Mouse (Mus musculus): ENCODE data around the gene Dnajb8. TPM values are rescaled to one million over a fixed set of nuclear protein-coding genes. Genes with fewer than 3 reads are reported as not detected.

Dnajb8 gene
- polyA plus RNA-seq (2016; fragmentation: Nextera tagmentation; extraction: Ambion mirVana) = not detected in 2 replicates

- Histone ChIP-seq H3K4me1 (replicated peaks) (peaks cover 7% of the 10 kb centered on the region; the same call in 1 of the 2 replicates), H3K36me3 (no peaks in the 10 kb centered on the region), H3K27ac (no peak within 1 kb of the TSS), H3K9ac (replicated peaks) (no peak within 1 kb of the TSS), H3K4me3 (replicated peaks) (no peak within 1 kb of the TSS), H3K4me2 (no peak within 1 kb of the TSS), H3K27me3 (peaks cover 2% of the 10 kb centered on the region; the same call in 1 of the 2 replicates), H3K9me3 (peaks cover 5% of the 10 kb centered on the region)
- no peak for ATAC-seq (ENCODE audit: insufficient number of reproducible peaks, insufficient read depth, low FRiP score, low TSS enrichment, low read depth)
- 41% methylated on average over 10 of the region's 10 CpGs for WGBS
Measured at GRCm38 (mm10) chr6:88221968-88222367, at the start of gene Dnajb8. TSS of gene Dnajb8 (plus strand) at chr6:88222268.

- no peaks in the 10 kb centered on the region for H3K36me3 ChIP-seq
Measured at GRCm38 (mm10) chr6:88174191-88174590, 47.9 kb upstream of the Dnajb8 start.

GRCm38 (mm10) chr6:88174676-88175075, 47.4 kb upstream of the Dnajb8 start:
- H3K27ac ChIP-seq = no peak overlapping the region
- ATAC-seq (ENCODE audit: insufficient number of reproducible peaks, insufficient read depth, low FRiP score, low TSS enrichment, low read depth) = no peak
- H3K36me3 ChIP-seq = no peaks in the 10 kb centered on the region
- H3K27me3 ChIP-seq = peaks cover 4% of the 10 kb centered on the region; the same call in 1 of the 2 replicates
- H3K4me2 ChIP-seq = no peak overlapping the region
- peaks cover 3% of the 10 kb centered on the region; the same call in 1 of the 2 replicates for H3K4me1 ChIP-seq (replicated peaks)
- no peak overlapping the region for H3K4me3 ChIP-seq (replicated peaks)
- 79% methylated on average over 2 of the region's 2 CpGs for WGBS
- no peak overlapping the region for H3K9ac ChIP-seq (replicated peaks)
- H3K9me3 ChIP-seq = peaks cover 11% of the 10 kb centered on the region

More at GRCm38 (mm10) chr6:88174191-88174590, 47.9 kb upstream of the Dnajb8 start:
- ATAC-seq (ENCODE audit: insufficient number of reproducible peaks, insufficient read depth, low FRiP score, low TSS enrichment, low read depth) = no peak
- Histone ChIP-seq H3K27me3 (peaks cover 4% of the 10 kb centered on the region; the same call in 1 of the 2 replicates), H3K4me3 (replicated peaks) (no peak overlapping the region), H3K9ac (replicated peaks) (no peak overlapping the region), H3K9me3 (peaks cover 11% of the 10 kb centered on the region), H3K4me1 (replicated peaks) (peaks cover 3% of the 10 kb centered on the region; the same call in 1 of the 2 replicates), H3K4me2 (no peak overlapping the region), H3K27ac (no peak overlapping the region)
- WGBS = 92% methylated on average over 3 of the region's 3 CpGs

GRCm38 (mm10) chr6:88184671-88185070, 37.4 kb upstream of the Dnajb8 start:
- no peak overlapping the region for H3K9ac ChIP-seq (replicated peaks)
- no peak for ATAC-seq (ENCODE audit: insufficient number of reproducible peaks, insufficient read depth, low FRiP score, low TSS enrichment, low read depth)
- no peaks in the 10 kb centered on the region for H3K36me3 ChIP-seq
- peaks cover 41% of the 10 kb centered on the region for H3K27me3 ChIP-seq
- 79% methylated on average over 4 of the region's 4 CpGs for WGBS
- H3K9me3 ChIP-seq = no peaks in the 10 kb centered on the region
- no peak overlapping the region for H3K27ac ChIP-seq
- no peak overlapping the region for H3K4me2 ChIP-seq
- H3K4me3 ChIP-seq (replicated peaks) = no peak overlapping the region
- H3K4me1 ChIP-seq (replicated peaks) = no peaks in the 10 kb centered on the region

GRCm38 (mm10) chr6:88188148-88188547, 33.9 kb upstream of the Dnajb8 start:
- Histone ChIP-seq H3K27ac (no peak overlapping the region), H3K9me3 (no peaks in the 10 kb centered on the region), H3K4me2 (no peak overlapping the region), H3K36me3 (no peaks in the 10 kb centered on the region), H3K4me3 (replicated peaks) (no peak overlapping the region), H3K4me1 (replicated peaks) (peaks cover 8% of the 10 kb centered on the region; the same call in 1 of the 2 replicates), H3K27me3 (peaks cover 76% of the 10 kb centered on the region), H3K9ac (replicated peaks) (no peak overlapping the region)
- no peak for ATAC-seq (ENCODE audit: insufficient number of reproducible peaks, insufficient read depth, low FRiP score, low TSS enrichment, low read depth)
- 73% methylated on average over 6 of the region's 6 CpGs for WGBS

- H3K9me3 ChIP-seq = no peaks in the 10 kb centered on the region
- H3K27me3 ChIP-seq = peaks cover 89% of the 10 kb centered on the region
- H3K9ac ChIP-seq (replicated peaks) = 0 out of 2 replicates have a peak overlapping the region, but pooled peaks have one; percentile 31
- no peaks in the 10 kb centered on the region for H3K36me3 ChIP-seq
- peak overlapping the region; percentile 82 for H3K4me2 ChIP-seq
- peaks cover 18% of the 10 kb centered on the region for H3K4me1 ChIP-seq (replicated peaks)
- H3K4me3 ChIP-seq (replicated peaks) = peak overlapping the region; percentile 49
- 2% methylated on average over 56 of the region's 56 CpGs for WGBS
- peak; percentile 41; the same call in 1 of the 2 replicates for ATAC-seq (ENCODE audit: insufficient number of reproducible peaks, insufficient read depth, low FRiP score, low TSS enrichment, low read depth)
- no peak overlapping the region for H3K27ac ChIP-seq
Measured at GRCm38 (mm10) chr6:88189312-88190042, 32.6 kb upstream of the Dnajb8 start.

GRCm38 (mm10) chr6:88190043-88190309, 32.1 kb upstream of the Dnajb8 start:
- ATAC-seq (ENCODE audit: insufficient number of reproducible peaks, insufficient read depth, low FRiP score, low TSS enrichment, low read depth) = no peak
- H3K27me3 ChIP-seq = peaks cover 94% of the 10 kb centered on the region
- H3K27ac ChIP-seq = no peak overlapping the region
- WGBS = under 1% methylated on average over 13 of the region's 13 CpGs
- H3K9ac ChIP-seq (replicated peaks) = no peak overlapping the region
- H3K4me2 ChIP-seq = peak overlapping the region; percentile 82
- H3K36me3 ChIP-seq = no peaks in the 10 kb centered on the region
- H3K4me3 ChIP-seq (replicated peaks) = peak overlapping the region; percentile 49
- H3K9me3 ChIP-seq = no peaks in the 10 kb centered on the region
- peaks cover 18% of the 10 kb centered on the region for H3K4me1 ChIP-seq (replicated peaks)

- Histone ChIP-seq H3K4me3 (replicated peaks) (peak overlapping the region; percentile 49), H3K36me3 (no peaks in the 10 kb centered on the region), H3K27me3 (peaks cover 99% of the 10 kb centered on the region), H3K27ac (no peak overlapping the region), H3K4me2 (peak overlapping the region; percentile 82), H3K9ac (replicated peaks) (0 out of 2 replicates have a peak overlapping the region, but pooled peaks have one; percentile 27), H3K4me1 (replicated peaks) (peaks cover 18% of the 10 kb centered on the region), H3K9me3 (no peaks in the 10 kb centered on the region)
- no peak for ATAC-seq (ENCODE audit: insufficient number of reproducible peaks, insufficient read depth, low FRiP score, low TSS enrichment, low read depth)
- WGBS = 2% methylated on average over 49 of the region's 49 CpGs
Measured at GRCm38 (mm10) chr6:88190310-88191023, 31.6 kb upstream of the Dnajb8 start.

GRCm38 (mm10) chr6:88191024-88191365, 31.1 kb upstream of the Dnajb8 start:
- H3K36me3 ChIP-seq = no peaks in the 10 kb centered on the region
- 6% methylated on average over 6 of the region's 6 CpGs for WGBS
- H3K4me1 ChIP-seq (replicated peaks) = peaks cover 19% of the 10 kb centered on the region
- H3K4me3 ChIP-seq (replicated peaks) = no peak overlapping the region
- H3K9me3 ChIP-seq = no peaks in the 10 kb centered on the region
- H3K27me3 ChIP-seq = peaks cover 99% of the 10 kb centered on the region
- 0 out of 2 replicates have a peak overlapping the region, but pooled peaks have one; percentile 82 for H3K4me2 ChIP-seq
- no peak for ATAC-seq (ENCODE audit: insufficient number of reproducible peaks, insufficient read depth, low FRiP score, low TSS enrichment, low read depth)
- H3K27ac ChIP-seq = no peak overlapping the region
- 0 out of 2 replicates have a peak overlapping the region, but pooled peaks have one; percentile 27 for H3K9ac ChIP-seq (replicated peaks)

- no peak overlapping the region for H3K9ac ChIP-seq (replicated peaks)
- no peak for ATAC-seq (ENCODE audit: insufficient number of reproducible peaks, insufficient read depth, low FRiP score, low TSS enrichment, low read depth)
- peaks cover 99% of the 10 kb centered on the region for H3K27me3 ChIP-seq
Measured at GRCm38 (mm10) chr6:88191411-88192070, 30.5 kb upstream of the Dnajb8 start.

GRCm38 (mm10) chr6:88192756-88193155, 29.3 kb upstream of the Dnajb8 start:
- no peak for ATAC-seq (ENCODE audit: insufficient number of reproducible peaks, insufficient read depth, low FRiP score, low TSS enrichment, low read depth)
- Histone ChIP-seq H3K9ac (replicated peaks) (no peak overlapping the region), H3K4me2 (no peak overlapping the region), H3K4me3 (replicated peaks) (no peak overlapping the region), H3K27me3 (peaks cover 100% of the 10 kb centered on the region), H3K36me3 (no peaks in the 10 kb centered on the region), H3K27ac (no peak overlapping the region), H3K4me1 (replicated peaks) (peaks cover 37% of the 10 kb centered on the region), H3K9me3 (no peaks in the 10 kb centered on the region)
- 10% methylated on average over 8 of the region's 8 CpGs for WGBS

More at GRCm38 (mm10) chr6:88191411-88192070, 30.5 kb upstream of the Dnajb8 start:
- H3K36me3 ChIP-seq = no peaks in the 10 kb centered on the region
- no peak overlapping the region for H3K27ac ChIP-seq
- no peak overlapping the region for H3K4me3 ChIP-seq (replicated peaks)
- 9% methylated on average over 4 of the region's 4 CpGs for WGBS
- H3K4me2 ChIP-seq = no peak overlapping the region
- H3K4me1 ChIP-seq (replicated peaks) = peaks cover 25% of the 10 kb centered on the region
- no peaks in the 10 kb centered on the region for H3K9me3 ChIP-seq
